Mouse (Mus musculus): ENCODE measurements around the gene Phyhd1. TPM values are rescaled to one million over a fixed set of nuclear protein-coding genes. Genes with fewer than 3 reads are reported as not detected.

Phyhd1 gene
- polyA plus RNA-seq, 1 experiment from 2014 or later = 14.1 TPM

DNA sequence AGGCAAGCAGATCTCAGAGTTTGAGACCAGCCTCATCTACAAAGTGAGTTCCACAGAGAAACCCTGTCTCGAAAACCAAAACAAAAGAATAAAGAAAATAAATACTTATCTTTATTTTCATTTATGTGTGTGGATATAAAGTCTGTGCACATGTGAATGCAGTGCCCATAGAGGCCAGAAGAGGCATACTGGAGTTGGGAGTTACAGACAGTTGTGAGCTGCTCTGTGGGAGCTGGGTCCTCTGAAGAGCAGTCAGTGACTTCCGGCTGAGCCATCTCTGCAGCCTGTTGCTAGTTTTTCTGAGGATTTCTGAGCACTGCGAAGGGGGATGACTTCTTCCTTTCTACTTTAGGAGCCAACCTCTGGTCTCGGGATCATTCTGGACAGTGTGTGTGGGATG is 50.1 kb downstream of the Phyhd1 start:
- Histone ChIP-seq H3K4me1 (replicated peaks; ENCODE audit: control insufficient read depth, insufficient read depth, low read length) (no peaks in the 10 kb centered on the region), H3K4me3 (ENCODE audit: low read depth, low read length) (no peak overlapping the region), H3K9ac (ENCODE audit: low read length) (no peak overlapping the region), H3K4me2 (ENCODE audit: low read length) (no peak overlapping the region), H3K9me3 (ENCODE audit: control insufficient read depth, low read length) (no peaks in the 10 kb centered on the region), H3K36me3 (ENCODE audit: control insufficient read depth, insufficient read depth, low read length) (peaks cover 93% of the 10 kb centered on the region), H3K27me3 (replicated peaks; ENCODE audit: control insufficient read depth, insufficient read depth, low read length) (no peaks in the 10 kb centered on the region), H3K27ac (ENCODE audit: low read depth) (no peak overlapping the region)
- DNase-seq (ENCODE audit: low spot score) (no peak), ATAC-seq (replicated peaks; ENCODE audit: low FRiP score, low TSS enrichment, low read depth) (no peak)
- WGBS = 98% methylated on average over 4 of the region's 4 CpGs

DNA sequence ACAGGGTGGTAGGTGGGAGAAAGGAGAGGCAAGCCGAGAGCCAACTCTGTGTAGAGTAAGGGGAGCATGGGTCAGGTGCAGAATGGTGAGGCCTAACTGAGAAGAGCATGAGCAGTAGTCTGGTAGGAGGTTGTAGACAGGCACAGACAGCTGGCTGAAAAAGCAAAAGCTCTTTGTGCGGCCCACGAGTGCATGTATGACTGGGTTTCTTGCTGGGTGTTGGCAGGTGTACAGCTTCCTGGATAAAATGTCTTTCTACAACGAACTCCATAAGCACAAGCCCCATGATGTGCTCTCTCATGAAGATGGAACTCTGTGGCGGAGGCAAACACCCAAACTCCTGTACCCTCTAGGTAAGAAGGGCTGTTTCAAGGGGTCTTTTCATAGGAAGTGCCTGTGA is 51.0 kb downstream of the Phyhd1 start:
- ATAC-seq (replicated peaks; ENCODE audit: low FRiP score, low TSS enrichment, low read depth) = no peak
- H3K36me3 ChIP-seq (ENCODE audit: control insufficient read depth, insufficient read depth, low read length) = peaks cover 96% of the 10 kb centered on the region

DNA sequence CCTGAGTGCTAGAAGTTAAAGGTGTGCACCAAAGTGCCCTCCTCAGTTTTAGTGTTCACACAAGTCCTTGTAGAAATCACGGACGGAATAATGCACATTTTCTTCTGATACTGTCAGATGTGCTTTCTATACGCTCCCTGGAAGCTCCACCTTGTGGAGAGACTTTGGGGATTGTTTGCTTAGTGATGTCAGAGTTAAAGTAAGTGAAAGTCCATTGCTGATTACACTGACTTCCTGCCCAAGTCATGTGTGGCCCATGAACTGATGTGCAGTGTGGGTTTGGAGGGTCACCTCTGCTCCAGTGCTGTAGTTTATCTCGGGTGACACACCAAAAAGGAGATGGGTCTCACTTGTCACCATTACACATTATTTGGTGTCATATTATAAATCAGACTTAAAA is 53.3 kb downstream of the Phyhd1 start:
- Histone ChIP-seq H3K9ac (ENCODE audit: low read length) (no peak overlapping the region), H3K9me3 (ENCODE audit: control insufficient read depth, low read length) (no peaks in the 10 kb centered on the region), H3K4me1 (replicated peaks; ENCODE audit: control insufficient read depth, insufficient read depth, low read length) (no peaks in the 10 kb centered on the region), H3K4me2 (ENCODE audit: low read length) (no peak overlapping the region), H3K27ac (ENCODE audit: low read depth) (no peak overlapping the region), H3K4me3 (ENCODE audit: low read depth, low read length) (no peak overlapping the region), H3K27me3 (replicated peaks; ENCODE audit: control insufficient read depth, insufficient read depth, low read length) (no peaks in the 10 kb centered on the region), H3K36me3 (ENCODE audit: control insufficient read depth, insufficient read depth, low read length) (peaks cover 97% of the 10 kb centered on the region)
- WGBS = 78% methylated on average over 4 of the region's 4 CpGs
- ATAC-seq (replicated peaks; ENCODE audit: low FRiP score, low TSS enrichment, low read depth) (no peak), DNase-seq (ENCODE audit: low spot score) (no peak)

More for the DNA sequence above, 51.0 kb downstream of the Phyhd1 start:
- H3K27me3 ChIP-seq (replicated peaks; ENCODE audit: control insufficient read depth, insufficient read depth, low read length) = no peaks in the 10 kb centered on the region
- H3K27ac ChIP-seq (ENCODE audit: low read depth) = no peak overlapping the region
- no peak overlapping the region for H3K4me2 ChIP-seq (ENCODE audit: low read length)
- 94% methylated on average over 5 of the region's 5 CpGs for WGBS
- H3K4me3 ChIP-seq (ENCODE audit: low read depth, low read length) = no peak overlapping the region
- H3K4me1 ChIP-seq (replicated peaks; ENCODE audit: control insufficient read depth, insufficient read depth, low read length) = no peaks in the 10 kb centered on the region
- no peak overlapping the region for H3K9ac ChIP-seq (ENCODE audit: low read length)
- H3K9me3 ChIP-seq (ENCODE audit: control insufficient read depth, low read length) = no peaks in the 10 kb centered on the region
- no peak for DNase-seq (ENCODE audit: low spot score)

DNA sequence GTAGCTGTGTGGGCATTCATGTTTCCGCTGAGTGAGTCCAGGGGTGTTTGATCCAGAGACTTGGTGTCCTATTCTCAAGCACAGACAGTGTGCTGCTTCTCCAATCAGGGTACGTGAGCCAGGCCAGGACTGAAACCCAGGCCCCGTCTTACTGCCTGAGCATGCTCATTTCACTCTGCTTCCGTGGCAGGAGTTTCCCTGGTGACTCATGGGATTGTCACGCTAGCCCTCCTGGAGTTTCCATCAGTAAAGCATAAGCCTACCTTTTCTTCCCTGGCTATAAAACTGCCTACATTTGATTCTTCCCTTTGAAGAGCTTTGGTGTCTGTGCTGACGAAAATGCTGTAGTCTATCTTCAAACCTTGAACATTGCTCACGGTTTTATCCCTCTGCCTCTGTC is 57.1 kb downstream of the Phyhd1 start:
- Histone ChIP-seq H3K27ac (ENCODE audit: low read depth) (no peak overlapping the region), H3K27me3 (replicated peaks; ENCODE audit: control insufficient read depth, insufficient read depth, low read length) (no peaks in the 10 kb centered on the region), H3K9ac (ENCODE audit: low read length) (no peak overlapping the region), H3K4me3 (ENCODE audit: low read depth, low read length) (no peak overlapping the region), H3K4me1 (replicated peaks; ENCODE audit: control insufficient read depth, insufficient read depth, low read length) (no peaks in the 10 kb centered on the region), H3K9me3 (ENCODE audit: control insufficient read depth, low read length) (no peaks in the 10 kb centered on the region), H3K4me2 (ENCODE audit: low read length) (no peak overlapping the region), H3K36me3 (ENCODE audit: control insufficient read depth, insufficient read depth, low read length) (peaks cover 94% of the 10 kb centered on the region)
- ATAC-seq (replicated peaks; ENCODE audit: low FRiP score, low TSS enrichment, low read depth) (no peak), DNase-seq (ENCODE audit: low spot score) (no peak)
- 90% methylated on average over 7 of the region's 7 CpGs for WGBS

DNA sequence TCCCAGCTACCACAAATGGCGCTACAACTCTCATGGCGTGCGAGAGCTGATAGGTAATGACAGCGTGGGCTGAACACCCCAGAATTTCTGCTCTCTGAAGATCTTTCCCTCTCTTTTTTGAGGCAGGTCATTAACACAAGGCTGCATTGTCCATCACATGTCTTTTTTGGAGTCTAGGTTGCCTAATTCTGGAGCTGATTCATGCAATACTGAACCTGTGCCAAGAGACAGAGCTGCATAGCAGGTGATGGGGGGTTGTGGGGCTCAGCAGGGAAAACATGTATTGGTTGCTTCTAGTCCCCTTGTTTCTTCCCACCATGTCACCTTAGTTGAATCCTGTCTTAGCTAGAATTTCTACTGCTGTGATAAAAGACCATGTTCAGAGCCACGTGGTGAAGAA is 59.3 kb downstream of the Phyhd1 start:
- DNase-seq (ENCODE audit: low spot score) = no peak
- 93% methylated on average over 5 of the region's 5 CpGs for WGBS
- no peak overlapping the region for H3K4me3 ChIP-seq (ENCODE audit: low read depth, low read length)
- ATAC-seq (replicated peaks; ENCODE audit: low FRiP score, low TSS enrichment, low read depth) = no peak
- no peaks in the 10 kb centered on the region for H3K9me3 ChIP-seq (ENCODE audit: control insufficient read depth, low read length)
- no peak overlapping the region for H3K9ac ChIP-seq (ENCODE audit: low read length)
- no peaks in the 10 kb centered on the region for H3K4me1 ChIP-seq (replicated peaks; ENCODE audit: control insufficient read depth, insufficient read depth, low read length)
- H3K27ac ChIP-seq (ENCODE audit: low read depth) = no peak overlapping the region
- peaks cover 97% of the 10 kb centered on the region for H3K36me3 ChIP-seq (ENCODE audit: control insufficient read depth, insufficient read depth, low read length)
- no peaks in the 10 kb centered on the region for H3K27me3 ChIP-seq (replicated peaks; ENCODE audit: control insufficient read depth, insufficient read depth, low read length)
- H3K4me2 ChIP-seq (ENCODE audit: low read length) = no peak overlapping the region

DNA sequence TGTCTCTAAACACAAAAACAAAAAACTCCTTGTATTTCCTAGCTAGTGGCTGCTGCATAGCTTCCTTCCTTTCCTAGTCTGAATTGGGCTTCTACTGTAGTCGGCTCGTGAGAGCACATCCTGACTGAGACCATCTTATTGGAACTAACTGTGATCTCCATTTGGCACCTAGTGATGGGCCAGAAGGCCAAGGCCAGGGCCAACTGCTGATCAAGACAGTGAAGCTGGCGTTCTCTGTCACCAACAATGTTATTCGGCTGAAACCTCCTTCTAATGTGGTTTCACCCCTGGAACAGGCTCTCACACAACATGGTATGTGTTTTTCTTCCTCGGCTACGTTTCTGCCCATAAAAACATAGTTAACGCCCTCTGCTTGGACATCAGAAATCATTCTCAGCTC is 61.3 kb downstream of the Phyhd1 start:
- Histone ChIP-seq H3K27me3 (replicated peaks; ENCODE audit: control insufficient read depth, insufficient read depth, low read length) (no peaks in the 10 kb centered on the region), H3K36me3 (ENCODE audit: control insufficient read depth, insufficient read depth, low read length) (peaks cover 93% of the 10 kb centered on the region), H3K4me1 (replicated peaks; ENCODE audit: control insufficient read depth, insufficient read depth, low read length) (no peaks in the 10 kb centered on the region), H3K4me2 (ENCODE audit: low read length) (no peak overlapping the region), H3K9me3 (ENCODE audit: control insufficient read depth, low read length) (no peaks in the 10 kb centered on the region), H3K27ac (ENCODE audit: low read depth) (no peak overlapping the region), H3K9ac (ENCODE audit: low read length) (no peak overlapping the region), H3K4me3 (ENCODE audit: low read depth, low read length) (no peak overlapping the region)
- DNase-seq (ENCODE audit: low spot score) (no peak), ATAC-seq (replicated peaks; ENCODE audit: low FRiP score, low TSS enrichment, low read depth) (no peak)
- 89% methylated on average over 7 of the region's 7 CpGs for WGBS

DNA sequence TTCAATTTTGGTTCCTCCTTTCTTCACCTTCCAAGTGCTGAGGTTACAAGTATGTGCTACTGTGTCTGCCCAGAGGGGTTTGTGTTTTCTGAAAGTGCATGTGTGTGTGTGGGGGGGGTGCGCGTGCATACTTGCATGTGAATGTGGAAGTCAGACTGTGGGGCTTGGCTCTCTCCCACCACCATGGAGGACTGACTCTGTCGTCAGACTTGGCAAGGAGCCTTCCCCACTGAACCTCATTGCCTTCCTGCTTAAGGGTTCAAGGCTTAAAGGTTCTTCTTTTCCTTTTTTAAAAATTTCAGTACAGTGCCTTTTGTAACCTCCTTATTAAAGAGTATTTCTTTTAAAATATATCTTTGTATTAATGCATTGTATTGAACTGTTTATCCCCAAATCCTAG is 62.8 kb downstream of the Phyhd1 start:
- Histone ChIP-seq H3K4me3 (ENCODE audit: low read depth, low read length) (no peak overlapping the region), H3K27ac (ENCODE audit: low read depth) (no peak overlapping the region), H3K4me1 (replicated peaks; ENCODE audit: control insufficient read depth, insufficient read depth, low read length) (no peaks in the 10 kb centered on the region), H3K9ac (ENCODE audit: low read length) (no peak overlapping the region), H3K9me3 (ENCODE audit: control insufficient read depth, low read length) (no peaks in the 10 kb centered on the region), H3K27me3 (replicated peaks; ENCODE audit: control insufficient read depth, insufficient read depth, low read length) (no peaks in the 10 kb centered on the region), H3K36me3 (ENCODE audit: control insufficient read depth, insufficient read depth, low read length) (peaks cover 93% of the 10 kb centered on the region), H3K4me2 (ENCODE audit: low read length) (no peak overlapping the region)
- DNase-seq (ENCODE audit: low spot score) (no peak), ATAC-seq (replicated peaks; ENCODE audit: low FRiP score, low TSS enrichment, low read depth) (no peak)
- WGBS = 92% methylated on average over 3 of the region's 3 CpGs

Other genes with a start within 250 kb of the Phyhd1 start
- gene Wdr34, start 217.3 kb upstream of the Phyhd1 start, polyA plus RNA-seq (2014; fragmentation: Nextera tagmentation; extraction: Ambion mirVana) = 28.7 and 30.3 TPM in 2 replicates
- gene Set, start 208.8 kb upstream of the Phyhd1 start, polyA plus RNA-seq (2014; fragmentation: Nextera tagmentation; extraction: Ambion mirVana) = 557 and 562 TPM in 2 replicates
- 8.2 and 9.9 TPM in 2 replicates for gene Pkn3, start 188.5 kb upstream of the Phyhd1 start, polyA plus RNA-seq (2014; fragmentation: Nextera tagmentation; extraction: Ambion mirVana)
- 60.2 and 60.3 TPM in 2 replicates for gene Zdhhc12, start 172.6 kb upstream of the Phyhd1 start, polyA plus RNA-seq (2014; fragmentation: Nextera tagmentation; extraction: Ambion mirVana)
- gene Zer1, start 141.6 kb upstream of the Phyhd1 start, polyA plus RNA-seq (2014; fragmentation: Nextera tagmentation; extraction: Ambion mirVana) = 9.1 and 9.5 TPM in 2 replicates
- 8.9 and 10.5 TPM in 2 replicates for gene Tbc1d13, start 132.5 kb upstream of the Phyhd1 start, polyA plus RNA-seq (2014; fragmentation: Nextera tagmentation; extraction: Ambion mirVana)
- gene Endog, start 94.7 kb upstream of the Phyhd1 start, polyA plus RNA-seq (2014; fragmentation: Nextera tagmentation; extraction: Ambion mirVana) = 30.7 and 38.7 TPM in 2 replicates
- gene Spout1, start 87.7 kb upstream of the Phyhd1 start, polyA plus RNA-seq (2014; fragmentation: Nextera tagmentation; extraction: Ambion mirVana) = 71.1 and 74.1 TPM in 2 replicates
- 13.0 and 15.6 TPM in 2 replicates for gene Kyat1, start 60.4 kb upstream of the Phyhd1 start, polyA plus RNA-seq (2014; fragmentation: Nextera tagmentation; extraction: Ambion mirVana)
- gene Lrrc8a, start 28.5 kb upstream of the Phyhd1 start, polyA plus RNA-seq (2014; fragmentation: Nextera tagmentation; extraction: Ambion mirVana) = 43.3 and 43.7 TPM in 2 replicates
- 0.05 and 0.28 TPM in 2 replicates for gene Gm28035, start 25.6 kb upstream of the Phyhd1 start, polyA plus RNA-seq (2014; fragmentation: Nextera tagmentation; extraction: Ambion mirVana)
- not detected in 2 replicates for gene Gm28038, start 14.8 kb downstream of the Phyhd1 start, polyA plus RNA-seq (2014; fragmentation: Nextera tagmentation; extraction: Ambion mirVana)
- gene Dolk, start 20.1 kb downstream of the Phyhd1 start, polyA plus RNA-seq (2014; fragmentation: Nextera tagmentation; extraction: Ambion mirVana) = 31.9 and 34.1 TPM in 2 replicates
- gene Nup188, start 20.2 kb downstream of the Phyhd1 start, polyA plus RNA-seq (2014; fragmentation: Nextera tagmentation; extraction: Ambion mirVana) = 45.2 and 45.9 TPM in 2 replicates
- gene Sh3glb2, start 93.1 kb downstream of the Phyhd1 start, polyA plus RNA-seq (2014; fragmentation: Nextera tagmentation; extraction: Ambion mirVana) = 60.9 and 65.9 TPM in 2 replicates
- gene Miga2, start 98.0 kb downstream of the Phyhd1 start, polyA plus RNA-seq (2014; fragmentation: Nextera tagmentation; extraction: Ambion mirVana) = 22.0 and 24.2 TPM in 2 replicates
- 40.0 and 41.7 TPM in 2 replicates for gene Dolpp1, start 126.1 kb downstream of the Phyhd1 start, polyA plus RNA-seq (2014; fragmentation: Nextera tagmentation; extraction: Ambion mirVana)
- gene Crat, start 149.6 kb downstream of the Phyhd1 start, polyA plus RNA-seq (2014; fragmentation: Nextera tagmentation; extraction: Ambion mirVana) = 22.6 and 25.3 TPM in 2 replicates
- gene Ptpa, start 149.8 kb downstream of the Phyhd1 start, polyA plus RNA-seq (2014; fragmentation: Nextera tagmentation; extraction: Ambion mirVana) = 76.6 and 78.2 TPM in 2 replicates
- gene Ier5l, start 208.0 kb downstream of the Phyhd1 start, polyA plus RNA-seq (2014; fragmentation: Nextera tagmentation; extraction: Ambion mirVana) = 2.1 TPM in 2 replicates

Data from intestine, embryonic 14.5 days (tissue).